In genomic region chr15:93610721-93611201, GRCm38 (mm10) we compare ENCODE assay signal across 13 mouse cellular contexts. TPM values are rescaled to one million over a fixed set of nuclear protein-coding genes. Genes with fewer than 3 reads are reported as not detected.
A peak's percentile ranks its signal among the peaks of the same experiment; 100 is the strongest.
DNase-seq lines count a peak whose midpoint lies in the region; ATAC-seq and TF ChIP-seq lines count a peak whose summit lies in the region.
"Had no signal": no experiment of that assay in that cellular context is flagged by ENCODE, and none has a peak within 500 bp of the region (broad histone marks: within the 10 kb centered on the region; RNA-seq: fewer than 3 reads in every experiment).

No protein-coding gene starts in this region.

- intact Hi-C loops in heart, postnatal 36 days (cut with DNase I) = no loop called here

- ATAC-seq in heart, embryonic 15.5 days (replicated peaks; ENCODE audit: insufficient number of reproducible peaks, insufficient read depth, low FRiP score, low read depth) = no peak
- ATAC-seq in intestine, embryonic 16.5 days = peak; percentile 73
- ATAC-seq: forebrain, embryonic 16.5 days; inflammation-experienced regulatory T-cells, adult 6 months had no signal

- H3K27me3 ChIP-seq in heart, embryonic 15.5 days = no peaks in the 10 kb centered on the region
- H3K27me3 ChIP-seq in thymus, adult 2 months (ENCODE audit: control insufficient read depth, insufficient read depth, low read length) = no peaks in the 10 kb centered on the region
- no peaks in the 10 kb centered on the region for H3K27me3 ChIP-seq in intestine, embryonic 16.5 days (replicated peaks; ENCODE audit: control insufficient read depth, insufficient read depth, low read length)

- 0 out of 2 replicates have a peak overlapping the region, but pooled peaks have one; percentile 2 for H3K9ac ChIP-seq in heart, embryonic 15.5 days
- H3K9ac ChIP-seq in intestine, embryonic 16.5 days (ENCODE audit: low read depth, low read length) = no peak overlapping the region

- H3K36me3 ChIP-seq in heart, embryonic 15.5 days = no peaks in the 10 kb centered on the region
- no peaks in the 10 kb centered on the region for H3K36me3 ChIP-seq in thymus, adult 2 months (ENCODE audit: control insufficient read depth, insufficient read depth, low read length)
- no peaks in the 10 kb centered on the region for H3K36me3 ChIP-seq in intestine, embryonic 16.5 days (ENCODE audit: control insufficient read depth, insufficient read depth, low read length)
- H3K36me3 ChIP-seq: midbrain, embryonic 10.5 days had no signal

- H3K4me2 ChIP-seq in heart, embryonic 15.5 days = peak overlapping the region; percentile 17; the same call in 1 of the 2 replicates
- H3K4me2 ChIP-seq in intestine, embryonic 16.5 days (ENCODE audit: low read depth, low read length) = no peak overlapping the region

- DNase-seq in heart, postnatal 36 days = no peak
- peak; percentile 2 for DNase-seq in thymus, postnatal 4 days
- DNase-seq in thymus, adult 2 months = no peak
- DNase-seq in kidney, postnatal 36 days = no peak
- no peak for DNase-seq in spleen, postnatal 14 days (ENCODE audit: low spot score in 2 of 2)
- DNase-seq: adrenal gland, postnatal 10 days; embryo, embryonic 11 days; kidney, postnatal 4 days had no signal

- TF ChIP-seq CTCF in thymus, adult 2 months (IDR thresholded peaks at IDR 0.05; ENCODE audit: borderline replicate concordance, control insufficient read depth, extremely low read depth, insufficient read depth, low read length, poor library complexity) = no peak

- no peak for TF ChIP-seq POLR2A in thymus, adult 2 months (IDR thresholded peaks at IDR 0.05; ENCODE audit: control insufficient read depth, extremely low read depth, insufficient read depth, low read length, poor library complexity)

- H3K4me1 ChIP-seq in heart, embryonic 15.5 days (replicated peaks) = peaks cover 4% of the 10 kb centered on the region; the same call in 1 of the 2 replicates
- no peaks in the 10 kb centered on the region for H3K4me1 ChIP-seq in thymus, adult 2 months (replicated peaks; ENCODE audit: control insufficient read depth, insufficient read depth, low read length)
- H3K4me1 ChIP-seq in intestine, embryonic 16.5 days (ENCODE audit: control insufficient read depth, insufficient read depth, low read length) = peaks cover 5% of the 10 kb centered on the region; the same call in 1 of the 2 replicates
- H3K4me1 ChIP-seq: midbrain, embryonic 10.5 days had no signal

- WGBS in heart, embryonic 15.5 days = 40% methylated on average over 19 of the region's 19 CpGs
- 88% methylated on average over 19 of the region's 19 CpGs for WGBS in thymus, adult 2 months
- WGBS in intestine, embryonic 16.5 days = 39% methylated on average over 19 of the region's 19 CpGs

- no peak overlapping the region for H3K4me3 ChIP-seq in heart, embryonic 15.5 days
- no peak overlapping the region for H3K4me3 ChIP-seq in thymus, adult 2 months (ENCODE audit: control insufficient read depth, insufficient read depth, low read length)
- no peak overlapping the region for H3K4me3 ChIP-seq in intestine, embryonic 16.5 days (ENCODE audit: low read length)
- H3K4me3 ChIP-seq: midbrain, embryonic 10.5 days had no signal

- H3K9me3 ChIP-seq in heart, embryonic 15.5 days (replicated peaks) = no peaks in the 10 kb centered on the region
- no peaks in the 10 kb centered on the region for H3K9me3 ChIP-seq in intestine, embryonic 16.5 days (ENCODE audit: control insufficient read depth, low read length)
- H3K9me3 ChIP-seq: midbrain, embryonic 10.5 days had no signal

- peak overlapping the region; percentile 20; the same call in 1 of the 2 replicates for H3K27ac ChIP-seq in heart, embryonic 15.5 days
- H3K27ac ChIP-seq in thymus, adult 2 months (ENCODE audit: control insufficient read depth, insufficient read depth, low read length) = no peak overlapping the region
- peak overlapping the region; percentile 69 for H3K27ac ChIP-seq in intestine, embryonic 16.5 days (ENCODE audit: low read length)
- H3K27ac ChIP-seq: midbrain, embryonic 10.5 days had no signal

RNA-seq across cellular contexts. Expression of gene Prickle1, which starts 15.1 kb away (rescaled TPM):
- 28.2 and 31.0 TPM in 2 replicates for polyA plus RNA-seq in heart, embryonic 15.5 days (2015; fragmentation: Nextera tagmentation; extraction: Ambion mirVana)
- total RNA-seq in heart, postnatal 36 days (2021) = 10 to 100 TPM; 17.2 to 18.7 TPM
- polyA plus RNA-seq in thymus, adult 2 months (2012; rRNA removed) = 9.7 and 13.1 TPM in 2 replicates
- 18.1 TPM in 2 replicates for polyA plus RNA-seq in intestine, embryonic 16.5 days (2015; fragmentation: Nextera tagmentation; extraction: Ambion mirVana)
